Mouse (Mus musculus): ENCODE data around the gene Zhx3.
A peak's percentile ranks its signal among the peaks of the same experiment; 100 is the strongest.

Gene Zhx3

DNA sequence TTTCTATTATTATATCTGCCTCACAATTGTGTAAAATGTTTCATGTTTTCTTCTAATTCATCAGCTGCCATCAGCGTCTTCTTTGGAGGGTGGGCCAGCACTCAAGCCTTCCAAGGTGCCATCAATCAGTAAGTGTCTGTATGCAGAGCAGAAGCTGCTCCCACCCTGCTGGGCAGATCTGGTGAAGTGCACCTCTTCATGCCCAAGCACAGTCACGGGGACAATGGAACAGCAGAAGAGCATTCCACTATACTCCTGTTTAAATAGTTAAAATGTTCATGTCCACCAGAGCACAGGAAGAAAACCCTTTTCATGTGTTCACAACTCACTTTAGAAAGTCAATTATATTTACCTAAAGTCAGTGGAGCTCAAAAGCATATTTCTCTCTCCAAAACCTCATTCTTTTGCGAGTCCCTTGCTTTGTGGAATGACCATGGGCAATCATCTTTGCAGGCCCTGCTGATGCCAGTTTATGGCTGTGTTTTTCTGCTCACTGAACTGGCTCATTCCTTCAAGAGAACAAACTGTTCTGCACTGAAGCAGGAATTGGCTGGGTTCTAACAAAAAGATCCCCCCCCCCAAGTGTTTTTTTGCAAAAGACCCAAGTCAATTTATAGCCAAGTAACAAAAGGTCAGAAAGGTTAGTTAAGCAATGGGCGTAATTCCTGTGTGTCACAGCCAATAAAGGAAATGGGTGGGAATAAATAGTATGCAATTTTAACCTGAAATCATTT is 67.8 kb downstream of the Zhx3 start:
- DNase-seq (ENCODE audit: low spot score in 2 of 2) = peak in 1 of 2 experiments; percentile 45

DNA sequence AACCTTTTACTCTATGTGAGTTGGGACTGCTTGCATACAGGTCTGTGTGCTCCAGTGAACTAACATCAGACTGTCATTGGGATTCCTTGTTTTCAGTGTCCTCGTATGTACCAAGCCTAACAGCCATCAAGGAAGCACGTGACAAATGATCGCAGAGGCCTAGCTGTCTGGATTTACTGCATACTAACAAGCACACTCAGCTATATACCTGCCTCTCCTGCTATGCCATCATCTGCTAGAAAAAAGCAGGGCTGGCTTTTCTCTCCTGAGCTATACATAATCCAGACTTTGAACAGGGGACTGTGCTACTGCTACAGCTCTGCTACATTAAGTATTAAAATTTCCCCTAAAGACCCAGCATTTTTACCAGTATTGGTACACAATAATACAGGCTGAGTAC is 70.5 kb downstream of the Zhx3 start:
- no peak for DNase-seq (ENCODE audit: low spot score in 2 of 2)

DNA sequence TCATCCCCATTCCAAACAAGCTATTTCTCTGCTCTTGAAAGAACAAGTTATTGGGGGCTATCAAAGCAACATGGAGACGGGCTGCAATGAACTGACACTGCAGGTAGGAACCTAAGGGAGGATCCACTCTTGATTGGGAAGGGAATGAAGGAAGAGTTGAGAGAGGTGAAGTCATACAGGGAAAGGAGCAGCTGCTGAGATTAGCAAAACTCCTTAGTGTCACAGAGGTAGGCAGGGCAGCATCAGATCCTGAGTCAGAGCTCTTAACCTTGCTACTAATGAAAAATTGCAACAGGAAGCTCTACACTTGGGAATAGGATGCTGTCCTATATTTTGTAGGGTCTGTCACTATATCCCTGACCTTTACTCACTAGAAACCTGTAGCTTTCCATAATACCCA is 71.8 kb downstream of the Zhx3 start:
- DNase-seq (ENCODE audit: low spot score in 2 of 2) = no peak

DNA sequence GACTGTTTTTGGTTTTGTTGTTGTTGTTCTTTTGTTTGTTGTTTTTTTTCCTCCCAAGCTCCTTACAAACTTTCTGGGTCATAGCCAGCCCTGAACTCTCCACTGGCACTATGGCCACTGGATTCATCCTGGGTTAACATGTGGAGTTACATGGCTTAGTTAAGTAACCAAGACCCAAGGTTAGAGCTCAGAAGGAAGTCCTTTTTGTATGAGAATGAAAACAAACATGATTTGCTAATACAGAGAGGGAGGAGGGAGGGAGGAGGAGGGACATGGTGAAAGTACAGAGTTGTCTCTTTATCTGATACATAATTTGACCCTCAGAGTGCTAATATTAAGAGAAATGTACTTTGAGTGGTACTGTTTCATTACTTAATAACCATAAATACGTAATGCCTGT is 74.6 kb downstream of the Zhx3 start:
- no peak for DNase-seq (ENCODE audit: low spot score in 2 of 2)

DNA sequence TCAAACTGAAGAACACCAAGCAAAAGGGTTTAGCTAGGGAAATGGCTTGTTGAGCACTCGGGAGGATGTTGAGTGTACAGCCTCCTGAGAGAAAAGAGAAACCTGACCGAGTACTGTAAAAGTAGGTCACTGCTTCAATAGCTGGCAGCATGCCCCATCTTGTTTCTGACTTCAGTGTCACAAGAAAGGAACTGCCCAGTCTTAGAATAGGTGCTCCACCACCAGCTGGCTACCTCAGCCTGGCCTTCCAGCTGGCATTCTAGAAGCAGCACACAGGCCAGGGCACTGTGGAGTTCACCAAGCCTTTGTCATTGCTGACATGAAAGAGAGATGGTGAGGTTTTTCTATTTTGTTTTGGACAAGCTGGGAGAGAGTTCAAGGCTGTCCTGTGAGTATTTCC is 75.8 kb downstream of the Zhx3 start:
- DNase-seq (ENCODE audit: low spot score in 2 of 2) = peak; percentile 56 to 77

DNA sequence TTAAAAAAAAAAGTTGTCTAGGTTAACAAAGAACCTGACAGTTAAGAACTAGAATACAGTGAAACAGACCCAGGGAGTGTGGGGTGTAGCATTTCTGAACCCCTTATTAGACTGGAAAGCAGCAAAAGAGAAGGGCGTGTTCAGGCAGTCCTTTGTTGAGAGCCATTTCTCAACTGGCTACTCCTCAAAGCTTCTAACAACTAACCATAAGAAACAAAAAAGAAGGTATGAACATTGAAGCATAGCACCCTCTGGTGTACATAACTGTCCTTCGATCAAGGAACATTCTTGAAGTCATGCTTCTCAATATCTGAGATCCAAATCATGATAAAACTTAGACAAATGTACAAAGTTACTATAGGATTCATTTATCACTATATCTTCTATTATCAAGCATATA is 79.7 kb downstream of the Zhx3 start:
- DNase-seq (ENCODE audit: low spot score in 2 of 2) = no peak

DNA sequence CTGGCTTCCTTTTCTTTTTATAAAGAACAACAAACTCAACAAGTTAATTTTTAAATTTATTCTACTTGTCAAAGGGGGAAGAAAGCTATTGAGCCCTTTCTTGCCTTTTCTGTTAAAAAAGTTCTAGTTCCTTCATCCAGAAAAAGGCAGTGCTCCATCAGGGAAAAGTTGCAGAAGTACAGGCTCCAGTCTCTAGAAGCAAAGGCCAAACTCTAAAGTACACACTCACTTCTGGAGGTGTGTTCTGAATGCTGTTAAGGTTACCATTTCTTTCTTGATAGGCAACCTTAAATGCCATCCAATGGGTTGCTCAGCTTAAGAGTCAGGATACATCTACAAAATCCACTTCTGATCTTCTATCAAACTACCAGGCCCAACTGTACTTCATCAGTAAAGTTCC is 83.1 kb downstream of the Zhx3 start:
- no peak for DNase-seq (ENCODE audit: low spot score in 2 of 2)

DNA sequence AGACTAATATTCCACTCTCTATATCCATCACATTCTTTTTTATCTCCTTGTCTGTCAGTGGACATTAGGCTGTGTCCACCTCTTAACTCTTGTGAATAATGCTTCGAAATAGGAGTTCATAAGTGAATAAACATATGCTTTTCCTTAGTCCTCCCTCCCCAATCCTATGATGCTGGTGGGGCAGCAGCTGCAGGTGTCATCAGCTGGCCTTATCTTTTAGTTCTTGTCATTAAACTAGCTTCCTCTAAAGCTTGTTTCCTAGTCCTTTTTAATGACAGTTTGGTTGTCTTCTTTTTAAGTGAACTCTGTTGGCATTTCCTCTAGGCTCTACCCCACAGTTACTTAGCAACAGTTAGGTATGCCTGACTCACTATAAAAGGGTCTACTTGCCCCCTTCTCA is 83.8 kb downstream of the Zhx3 start:
- DNase-seq (ENCODE audit: low spot score in 2 of 2) = no peak

DNA sequence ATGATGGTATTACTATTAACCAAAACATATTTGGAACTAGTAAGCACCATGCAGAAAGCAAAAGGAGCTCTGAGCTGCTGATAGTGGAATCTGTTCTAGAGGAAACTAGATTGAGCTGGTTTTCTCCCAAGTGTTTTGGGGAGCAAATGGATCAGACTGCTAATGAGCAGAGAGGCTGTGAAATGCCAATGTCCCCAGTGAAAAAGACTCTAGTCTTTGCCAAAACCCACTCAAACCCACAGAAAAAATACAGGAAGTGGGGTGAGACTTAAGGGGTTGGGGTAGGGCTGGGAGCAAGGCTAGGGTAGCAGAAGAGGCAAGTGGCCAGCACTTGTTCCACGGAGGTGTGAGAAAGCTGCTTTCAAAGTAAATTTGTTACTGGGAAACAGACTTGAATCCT is 86.5 kb downstream of the Zhx3 start:
- DNase-seq (ENCODE audit: low spot score in 2 of 2) = no peak

DNA sequence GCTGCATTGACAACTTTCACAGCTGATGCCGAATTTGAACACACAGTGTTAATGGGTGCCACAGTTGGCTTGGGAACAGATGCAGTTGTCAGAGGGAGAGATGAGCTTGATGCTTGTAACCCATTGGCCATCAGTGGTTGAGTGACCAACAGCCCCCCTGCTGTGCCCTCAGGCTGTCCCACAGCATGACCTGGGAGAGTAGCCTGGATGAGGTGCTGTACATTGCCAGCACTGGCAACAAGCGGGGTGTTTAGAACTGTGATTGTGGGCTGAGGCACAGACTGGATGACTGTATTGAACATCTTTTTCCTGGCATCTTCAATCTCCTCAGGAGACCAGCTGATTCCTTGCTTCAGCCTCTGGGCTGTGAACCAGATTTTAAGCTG is 92.0 kb downstream of the Zhx3 start:
- DNase-seq (ENCODE audit: low spot score in 2 of 2) = no peak

DNA sequence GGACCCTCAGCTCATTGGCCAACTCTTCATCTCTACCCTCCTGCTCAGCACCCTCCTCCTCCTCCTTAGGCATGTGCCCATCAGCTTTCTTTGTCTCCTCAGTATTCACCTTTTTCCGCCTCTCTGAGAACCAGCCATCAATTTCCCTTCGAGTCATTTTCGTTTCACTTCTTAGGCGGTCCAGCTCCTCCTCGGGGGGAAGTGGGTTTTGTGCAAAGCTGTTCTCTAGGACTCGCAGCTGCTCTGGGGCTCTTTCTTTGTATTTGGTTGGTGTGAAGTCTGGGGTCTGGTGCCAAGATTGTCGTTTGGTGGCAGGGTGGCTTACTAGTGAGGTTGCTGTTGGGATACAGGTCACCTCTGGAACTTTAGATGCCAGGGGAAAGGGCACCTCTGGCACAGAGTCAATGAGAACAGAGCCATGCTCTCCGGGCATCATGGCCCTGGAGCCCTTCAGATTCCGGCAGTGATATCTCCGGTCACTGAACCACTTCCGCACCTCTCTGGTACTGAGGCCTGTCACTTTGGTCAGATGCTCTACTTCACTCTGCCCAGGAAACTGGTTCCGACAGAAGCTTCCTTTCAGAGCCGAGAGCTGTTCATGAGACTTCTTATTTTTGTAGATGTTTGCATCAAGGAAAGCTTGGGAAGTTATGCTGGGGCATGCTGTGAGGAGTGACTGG is 92.5 kb downstream of the Zhx3 start:
- no peak for DNase-seq (ENCODE audit: low spot score in 2 of 2)

DNA sequence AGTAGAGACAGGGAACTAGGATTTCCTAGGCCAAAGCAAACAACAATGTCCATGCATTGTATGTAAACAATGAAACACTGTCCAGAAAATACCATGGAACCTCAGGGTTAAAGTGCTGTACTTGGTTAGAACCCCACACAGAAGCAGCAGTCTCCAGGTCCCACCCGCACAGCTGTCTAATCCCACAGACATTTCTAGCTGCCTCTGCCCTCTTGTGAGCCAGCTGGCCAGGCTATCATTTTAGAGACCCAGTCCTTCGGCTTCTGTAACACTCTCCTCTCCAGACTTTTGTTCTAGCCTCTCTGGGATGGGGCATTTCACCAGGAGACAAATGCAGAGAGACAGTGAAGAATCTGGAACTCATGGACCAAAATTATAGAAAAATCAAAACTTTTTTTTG is 94.8 kb downstream of the Zhx3 start:
- no peak for DNase-seq (ENCODE audit: low spot score in 2 of 2)

DNA sequence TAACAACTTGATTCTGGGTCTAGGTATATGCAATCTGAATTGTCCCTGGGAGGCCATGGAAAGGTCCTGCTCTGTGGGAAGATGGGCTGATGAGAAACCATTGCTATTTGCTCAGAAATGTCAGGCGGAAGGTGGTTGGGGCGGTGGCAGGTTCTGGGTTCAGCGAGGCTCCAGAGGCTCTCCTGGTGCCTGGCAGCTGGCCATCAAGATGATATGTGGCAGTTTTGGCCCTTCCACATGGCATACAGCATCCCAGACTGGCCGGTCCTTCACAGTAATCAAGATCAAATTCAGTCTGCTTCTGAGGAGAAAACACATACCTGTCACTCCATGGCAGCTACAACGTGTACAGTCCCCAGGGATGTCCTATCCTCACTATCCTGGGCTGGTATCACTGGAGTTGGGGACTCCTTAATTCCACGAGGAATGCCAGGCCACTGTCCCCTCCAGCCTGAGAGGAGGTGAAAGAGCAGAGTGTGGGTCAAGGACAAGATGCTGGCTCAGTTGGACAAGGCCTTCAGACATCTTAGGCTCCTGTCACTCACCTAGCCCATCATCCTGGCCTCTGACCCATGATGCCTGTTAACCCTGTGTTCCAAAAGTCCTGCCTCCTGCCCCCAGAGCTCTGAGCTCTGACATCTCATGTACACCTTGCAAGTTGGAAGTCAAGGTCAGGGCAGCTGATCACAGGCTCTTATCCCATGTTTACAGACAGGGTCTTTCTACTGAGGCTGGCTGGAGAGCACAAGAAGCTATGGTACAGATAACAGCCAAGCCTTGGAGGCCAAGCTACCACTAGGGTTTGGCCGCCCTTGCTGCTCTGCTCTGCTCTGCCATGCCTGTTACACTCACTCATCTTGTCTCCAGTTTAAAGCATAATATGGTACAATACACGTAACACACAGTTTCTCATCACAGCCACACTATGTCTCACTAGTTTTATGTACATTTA is 101.2 kb downstream of the Zhx3 start:
- no peak for DNase-seq (ENCODE audit: low spot score in 2 of 2)

DNA sequence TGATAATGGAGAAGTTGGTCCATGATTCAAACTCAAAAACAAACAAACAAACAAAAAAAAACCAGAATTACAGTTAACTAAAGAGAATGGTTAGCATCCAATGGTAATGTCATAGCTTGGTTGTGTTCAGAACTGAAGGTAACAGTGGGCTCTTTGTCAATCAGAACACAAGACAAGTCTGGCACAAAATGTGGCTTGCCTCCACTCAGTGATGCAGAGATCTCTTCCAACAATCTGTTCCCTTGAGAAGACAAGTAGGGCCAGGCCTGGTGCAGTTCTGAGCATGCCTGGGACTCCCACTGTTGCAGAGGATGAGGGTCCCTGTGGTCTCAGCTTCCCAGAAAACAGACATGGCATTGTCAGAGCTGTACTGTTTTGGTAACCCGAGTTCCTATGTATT is 101.9 kb downstream of the Zhx3 start:
- no peak for DNase-seq (ENCODE audit: low spot score in 2 of 2)

DNA sequence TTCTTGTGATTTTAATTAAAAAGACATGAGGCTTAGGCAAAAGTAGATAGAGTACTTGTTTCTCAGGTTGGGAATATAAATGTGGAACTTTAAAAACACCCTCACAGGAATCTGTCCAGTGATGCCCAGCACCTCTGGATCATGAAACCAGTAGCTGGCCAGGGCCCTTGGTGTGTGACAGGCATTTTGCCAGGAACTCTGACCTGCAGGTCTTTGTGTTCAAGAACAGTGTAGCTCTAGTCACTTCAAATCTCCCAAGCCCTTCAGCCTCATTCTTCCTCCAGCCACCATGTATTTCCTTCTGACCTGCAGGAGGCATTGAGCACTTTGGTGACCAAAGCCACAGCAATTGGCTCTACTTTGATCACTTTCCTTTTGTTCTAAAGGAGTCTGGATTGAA is 102.4 kb downstream of the Zhx3 start:
- no peak for DNase-seq (ENCODE audit: low spot score in 2 of 2)

DNA sequence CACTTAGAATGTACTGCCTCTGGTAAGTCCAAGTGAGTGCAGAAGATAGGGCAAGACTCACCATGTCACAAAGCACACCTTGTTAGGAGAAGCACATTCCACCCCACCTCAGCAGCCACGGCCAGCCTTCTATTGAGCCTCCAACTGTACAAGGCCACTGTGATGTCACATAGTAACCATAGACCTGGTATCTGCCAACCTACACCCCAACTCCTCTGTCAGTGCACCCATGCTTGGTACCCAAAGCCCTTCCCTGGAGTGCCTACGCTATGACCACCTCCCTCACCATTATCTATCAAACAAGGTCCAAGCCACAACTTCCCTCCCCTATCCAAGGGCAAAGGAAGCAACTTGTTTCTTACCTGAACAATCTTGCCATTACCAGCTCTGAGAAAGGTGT is 103.8 kb downstream of the Zhx3 start:
- no peak for DNase-seq (ENCODE audit: low spot score in 2 of 2)

DNA sequence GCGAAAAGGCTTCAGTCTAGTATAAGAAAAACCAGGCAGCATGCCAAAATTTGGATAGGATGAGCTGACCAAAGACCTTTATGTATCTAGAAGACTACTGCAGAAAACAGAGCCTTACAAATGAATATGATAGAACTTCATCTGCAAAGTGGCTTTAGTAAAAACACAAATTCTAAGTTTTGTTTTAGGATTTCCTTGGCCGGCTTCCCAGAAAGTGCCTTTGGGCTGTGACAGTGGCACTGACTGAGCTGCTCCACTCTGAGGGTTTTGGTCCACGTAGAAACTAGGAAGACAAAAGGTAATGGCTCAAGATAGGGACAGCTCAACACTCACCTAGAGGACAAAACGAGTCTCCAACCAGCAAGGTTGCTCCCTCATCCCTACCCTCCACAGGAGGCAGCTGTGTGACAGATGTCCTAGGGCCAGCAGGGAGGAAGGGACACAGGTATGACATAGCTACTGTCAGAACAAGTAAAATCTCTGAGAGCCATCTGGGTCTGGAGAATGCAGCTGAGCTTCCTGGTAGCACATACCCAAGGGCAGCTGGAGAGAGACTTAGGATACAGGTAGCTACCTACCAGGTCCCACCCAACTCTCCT is 104.6 kb downstream of the Zhx3 start:
- no peak for DNase-seq (ENCODE audit: low spot score in 2 of 2)

DNA sequence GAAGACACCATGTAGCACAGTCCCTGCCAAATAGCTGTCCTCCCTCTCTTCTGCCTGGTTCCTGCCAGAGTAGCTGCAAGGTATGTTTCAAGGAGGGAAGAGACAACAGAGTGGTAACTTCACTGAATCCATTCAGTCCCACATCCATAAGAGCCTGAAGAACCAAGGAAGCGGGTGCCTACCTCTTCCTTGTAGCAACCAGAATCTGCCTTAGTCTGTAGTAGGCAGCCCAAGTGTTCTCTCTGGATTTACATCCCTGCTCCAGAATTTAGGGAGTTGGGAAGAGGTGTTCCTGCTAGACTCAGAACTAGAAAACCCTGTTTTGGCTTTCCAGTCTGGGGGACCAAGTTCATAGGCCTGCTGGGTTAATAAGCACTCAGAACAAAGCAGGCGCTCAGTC is 105.6 kb downstream of the Zhx3 start:
- DNase-seq (ENCODE audit: low spot score in 2 of 2) = no peak

DNA sequence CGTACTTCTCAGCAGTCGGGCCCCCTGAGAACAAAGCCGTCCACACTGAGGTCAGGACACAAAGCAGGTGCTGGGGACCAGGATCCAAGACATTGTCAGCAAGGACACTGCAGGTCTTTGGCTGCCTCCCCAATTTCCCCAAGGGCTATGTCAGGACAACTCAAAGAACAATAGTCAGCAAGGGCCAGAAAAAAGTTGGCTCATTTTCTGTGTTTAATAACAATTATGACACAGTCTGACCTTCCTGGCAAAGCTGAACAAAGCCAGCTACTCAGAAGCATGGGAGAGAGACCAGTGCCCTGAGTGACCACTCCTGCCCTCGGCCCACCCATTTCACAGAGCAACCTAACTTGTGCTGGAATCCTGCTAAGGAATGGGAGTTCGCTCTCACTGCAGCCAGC is 106.4 kb downstream of the Zhx3 start:
- peak in 1 of 2 experiments; percentile 36 for DNase-seq (ENCODE audit: low spot score in 2 of 2)

DNA sequence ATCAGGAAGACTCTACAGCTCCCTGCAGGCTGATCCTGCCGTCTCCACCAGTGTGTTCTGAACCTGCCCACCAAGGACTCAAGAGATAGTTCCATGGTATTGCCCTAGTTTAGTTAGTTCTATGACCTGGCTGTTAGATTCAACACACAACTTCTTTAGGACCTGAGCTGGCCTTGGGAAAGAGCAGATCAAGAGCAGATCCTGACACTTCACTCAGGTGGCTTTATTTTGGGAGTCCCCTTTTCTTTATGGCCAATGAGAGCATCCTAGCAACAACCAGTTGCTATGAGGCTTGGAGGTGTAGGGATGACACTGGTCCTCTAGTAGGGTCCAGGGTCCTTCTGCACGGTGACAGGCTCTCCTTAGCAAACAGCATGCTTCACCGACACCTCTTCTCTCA is 107.7 kb downstream of the Zhx3 start:
- no peak for DNase-seq (ENCODE audit: low spot score in 2 of 2)

DNA sequence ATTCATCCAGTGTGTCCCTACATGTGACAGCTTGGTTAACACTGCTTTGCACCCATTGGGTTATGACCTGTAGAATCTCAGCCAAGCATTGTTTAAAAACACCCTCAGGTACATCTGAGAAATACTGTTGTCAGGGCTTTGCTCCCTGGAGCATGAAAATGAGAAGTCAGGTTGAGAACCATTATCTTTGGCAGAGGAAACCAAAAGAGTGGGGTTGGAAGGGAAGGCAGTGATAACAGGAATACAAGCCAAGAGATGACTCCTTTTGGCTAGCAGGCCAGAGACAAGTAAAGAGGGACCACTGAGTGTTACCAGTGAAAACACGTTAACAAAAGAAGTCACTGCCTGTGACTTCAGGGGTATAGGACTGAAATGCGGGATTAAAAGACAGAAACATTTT is 108.4 kb downstream of the Zhx3 start:
- DNase-seq (ENCODE audit: low spot score in 2 of 2) = no peak

DNA sequence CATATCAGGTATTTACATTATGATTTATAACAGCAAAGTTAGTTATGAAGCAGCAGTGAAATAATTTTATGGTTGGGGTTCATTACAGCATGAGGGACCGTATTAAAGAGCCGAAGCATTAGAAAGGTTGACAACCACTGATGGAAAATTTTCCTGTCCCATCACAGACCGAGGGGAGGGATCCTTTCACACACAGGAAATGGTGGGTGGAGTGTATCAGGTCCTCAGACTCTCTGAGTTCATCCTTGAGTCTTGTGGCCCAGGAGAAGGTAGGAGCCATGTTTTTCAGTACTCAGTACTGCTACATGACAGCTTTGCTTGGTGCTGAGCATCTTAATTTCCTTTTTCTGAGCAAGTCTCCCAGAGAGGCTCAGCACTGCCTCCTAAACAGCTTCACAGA is 109.0 kb downstream of the Zhx3 start:
- no peak for DNase-seq (ENCODE audit: low spot score in 2 of 2)

Data from urinary bladder, postnatal 36 days (tissue).